Mouse (Mus musculus) stomach, postnatal 0 days (tissue): ENCODE measurements at regions not wholly inside any gene's neighbourhood (a gene's known extent, or its start where the extent isn't known, plus 50 kb on each side); places are given as distances from the start of the nearest gene placed in this dataset.

ENCODE experiments used
- ATAC-seq: fragments of 200-750 bp; cut with Nextera tagmentation; 2 replicates; pipeline ENCODE4 v1.8.0; 2017; ENCODE audit not compliant: low FRiP score, low TSS enrichment
- DNase-seq: peaks from one replicate; pipeline ENCODE4 v3.0.0-alpha.2; 2016; ENCODE audit warnings: low spot score
- H3K27ac ChIP-seq: fragments of 300-500 bp; sonication (generic); replicated peaks from 2 replicates; pipeline ENCODE4 v1.5.1; 2014; ENCODE audit warnings: mild to moderate bottlenecking, control low read depth
- H3K27me3 ChIP-seq: fragments of 300-500 bp; sonication (generic); 2 replicates; pipeline ENCODE4 v1.6.1; 2014; ENCODE audit warnings: low read length; ENCODE audit not compliant: control insufficient read depth, insufficient read depth
- H3K36me3 ChIP-seq: fragments of 300-500 bp; sonication (generic); 2 replicates; pipeline ENCODE4 v1.6.1; 2014; ENCODE audit warnings: low read length, mixed read lengths; ENCODE audit not compliant: control insufficient read depth, insufficient read depth
- H3K4me1 ChIP-seq: fragments of 300-500 bp; sonication (generic); replicated peaks from 2 replicates; pipeline ENCODE4 v1.6.1; 2014; ENCODE audit warnings: antibody characterized with exemption; ENCODE audit not compliant: control insufficient read depth, insufficient read depth
- H3K4me2 ChIP-seq: fragments of 300-500 bp; sonication (generic); replicated peaks from 2 replicates; pipeline ENCODE4 v1.6.1; 2014; ENCODE audit warnings: low read depth, mild to moderate bottlenecking, control low read depth, moderate library complexity
- H3K4me3 ChIP-seq: fragments of 300-500 bp; sonication (generic); 2 replicates; pipeline ENCODE4 v1.5.1; 2014; ENCODE audit warnings: low read depth, low read length, control low read depth
- H3K9ac ChIP-seq: fragments of 300-500 bp; sonication (generic); 2 replicates; pipeline ENCODE4 v1.6.1; 2014; ENCODE audit warnings: mild to moderate bottlenecking, low read length, control low read depth, mixed read lengths
- H3K9me3 ChIP-seq: fragments of 300-500 bp; sonication (generic); 2 replicates; pipeline ENCODE4 v1.6.1; 2016; ENCODE audit warnings: low read length; ENCODE audit not compliant: control insufficient read depth
- CTCF ChIP-seq: IDR thresholded peaks from 2 replicates; pipeline ENCODE4 v1.5.1; 2016; ENCODE audit warnings: antibody characterized with exemption, low read depth, mild to moderate bottlenecking, moderate library complexity
- EP300 ChIP-seq: optimal IDR thresholded peaks from 2 replicates; pipeline ENCODE3; 2016; ENCODE audit warnings: antibody characterized with exemption
- WGBS: fragments of 180-500 bp; shearing (Covaris S2); extraction: QIAGEN DNeasy Blood & Tissue Kit; methylation state at CpG from one replicate; pipeline ENCODE4 v1.1.7; 2014; 5-methylcytosine and 5-hydroxymethylcytosine counted together

- Histone ChIP-seq H3K27me3 (no peaks in the 10 kb centered on the region), H3K36me3 (no peaks in the 10 kb centered on the region), H3K9me3 (no peaks in the 10 kb centered on the region), H3K4me1 (no peaks in the 10 kb centered on the region), H3K4me3 (no peak overlapping the region), H3K9ac (no peak overlapping the region), H3K27ac (no peak overlapping the region), H3K4me2 (no peak overlapping the region)
- ATAC-seq = no peak
- DNase-seq = no peak
- TF ChIP-seq CTCF (no peak), EP300 (no peak)
Observed at GRCm38 (mm10) chr12:36913364-36913763, 195.0 kb upstream of the Meox2 start.

GRCm38 (mm10) chr12:36917576-36918106, 190.7 kb upstream of the Meox2 start:
- Histone ChIP-seq H3K27me3 (no peaks in the 10 kb centered on the region), H3K4me1 (no peaks in the 10 kb centered on the region), H3K4me3 (no peak overlapping the region), H3K36me3 (no peaks in the 10 kb centered on the region), H3K9ac (no peak overlapping the region), H3K27ac (no peak overlapping the region), H3K4me2 (no peak overlapping the region), H3K9me3 (no peaks in the 10 kb centered on the region)
- TF ChIP-seq CTCF (no peak), EP300 (no peak)
- 31% methylated on average over 1 of the region's 1 CpGs for WGBS
- no peak for DNase-seq
- ATAC-seq = no peak

DNA sequence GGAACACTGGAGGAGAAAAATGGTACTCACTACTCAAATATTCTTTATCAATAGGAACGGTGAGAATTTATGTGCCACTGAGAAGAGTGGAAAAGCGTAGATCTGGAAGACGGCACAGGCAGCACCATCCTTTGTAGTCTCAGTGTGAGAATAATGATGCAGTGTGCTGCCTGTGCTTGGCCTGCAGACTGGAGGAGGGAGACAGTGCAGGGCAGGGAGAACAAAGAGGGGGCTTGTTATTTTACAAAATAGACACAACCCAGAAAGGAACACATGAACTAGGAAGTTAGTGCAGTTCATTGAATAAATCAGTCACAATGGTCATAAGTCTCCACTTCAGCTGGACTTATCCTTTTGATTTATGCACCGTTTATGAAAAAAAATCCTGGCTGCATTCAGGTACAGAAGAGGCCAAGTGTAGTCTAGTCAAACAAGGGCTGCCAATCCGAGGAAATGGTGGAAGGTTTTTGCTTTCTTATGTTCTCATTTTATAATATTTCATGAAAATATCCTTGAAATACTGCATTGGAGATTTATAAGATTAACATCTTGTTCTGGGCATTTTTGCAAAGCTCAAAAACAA, 190.0 kb upstream of the Meox2 start:
- no peak overlapping the region for H3K27ac ChIP-seq
- no peaks in the 10 kb centered on the region for H3K27me3 ChIP-seq
- H3K36me3 ChIP-seq = no peaks in the 10 kb centered on the region
- no peak overlapping the region for H3K4me3 ChIP-seq
- WGBS = 56% methylated on average over 5 of the region's 5 CpGs
- DNase-seq = no peak
- H3K9me3 ChIP-seq = no peaks in the 10 kb centered on the region
- H3K4me2 ChIP-seq = no peak overlapping the region
- ATAC-seq = no peak
- H3K4me1 ChIP-seq = no peaks in the 10 kb centered on the region
- TF ChIP-seq EP300 = no peak
- no peak for TF ChIP-seq CTCF
- no peak overlapping the region for H3K9ac ChIP-seq

- ATAC-seq = no peak
Observed at GRCm38 (mm10) chr12:36923558-36923957, 184.8 kb upstream of the Meox2 start.

DNA sequence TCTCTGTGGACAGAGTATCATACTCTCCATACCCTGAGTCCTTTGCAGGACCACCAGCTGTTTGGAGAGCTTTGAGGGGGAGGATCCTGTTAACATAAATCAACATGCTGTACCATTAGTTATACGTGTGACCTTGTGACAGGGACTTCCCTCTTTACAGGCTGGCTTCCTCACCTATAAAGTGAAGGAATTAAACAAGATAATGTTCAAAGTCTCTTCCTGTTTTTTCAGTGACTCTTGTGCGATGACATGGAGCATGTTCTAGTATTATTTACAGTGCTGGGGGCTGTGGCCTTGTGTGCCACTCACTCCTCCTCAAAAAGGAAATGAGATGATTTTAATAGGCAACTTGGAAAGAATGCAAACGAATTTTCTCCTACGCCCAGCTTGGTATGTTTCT, 182.1 kb upstream of the Meox2 start:
- Histone ChIP-seq H3K4me3 (no peak overlapping the region), H3K27me3 (no peaks in the 10 kb centered on the region), H3K4me2 (no peak overlapping the region), H3K4me1 (no peaks in the 10 kb centered on the region), H3K9ac (no peak overlapping the region), H3K36me3 (no peaks in the 10 kb centered on the region), H3K9me3 (no peaks in the 10 kb centered on the region), H3K27ac (no peak overlapping the region)
- WGBS = 33% methylated on average over 4 of the region's 4 CpGs
- TF ChIP-seq EP300 = no peak
- TF ChIP-seq CTCF = no peak
- no peak for ATAC-seq
- no peak for DNase-seq

More at GRCm38 (mm10) chr12:36923558-36923957, 184.8 kb upstream of the Meox2 start:
- 86% methylated on average over 2 of the region's 2 CpGs for WGBS
- no peak for TF ChIP-seq CTCF
- no peak for TF ChIP-seq EP300
- H3K4me3 ChIP-seq = no peak overlapping the region
- no peaks in the 10 kb centered on the region for H3K27me3 ChIP-seq
- H3K4me2 ChIP-seq = no peak overlapping the region
- no peaks in the 10 kb centered on the region for H3K4me1 ChIP-seq
- H3K27ac ChIP-seq = no peak overlapping the region
- DNase-seq = no peak
- no peaks in the 10 kb centered on the region for H3K36me3 ChIP-seq
- no peak overlapping the region for H3K9ac ChIP-seq
- no peaks in the 10 kb centered on the region for H3K9me3 ChIP-seq

GRCm38 (mm10) chr12:36933118-36933610, 175.2 kb upstream of the Meox2 start:
- Histone ChIP-seq H3K27me3 (no peaks in the 10 kb centered on the region), H3K27ac (no peak overlapping the region), H3K4me2 (no peak overlapping the region), H3K36me3 (no peaks in the 10 kb centered on the region), H3K9me3 (no peaks in the 10 kb centered on the region), H3K4me3 (no peak overlapping the region), H3K9ac (no peak overlapping the region), H3K4me1 (no peaks in the 10 kb centered on the region)
- DNase-seq = no peak
- no peak for TF ChIP-seq EP300
- no peak for TF ChIP-seq CTCF
- no peak for ATAC-seq
- 10% methylated on average over 6 of the region's 6 CpGs for WGBS
